Mouse (Mus musculus) mouse trophoblast stem cell (cell line): ENCODE measurements around the gene Map1s.

Experiments used
- in situ Hi-C, 2 experiments: fragments of 300-500 bp; cut with MseI, MboI; formaldehyde crosslinking; loops; 2 replicates in 1 of 2; 3 replicates in 1 of 2; pipeline ENCODE4 v1.15.1; 2025

Gene Map1s

GRCm38 (mm10) chr8:70905831-70906736, at the start of gene Map1s:
Gene Map1s (plus strand): TSS chr8:70905932.
- in situ Hi-C loops: no loop called here

GRCm38 (mm10) chr8:70856028-70856427, 49.7 kb upstream of the Map1s start:
- in situ Hi-C loops: no loop called here

DNA sequence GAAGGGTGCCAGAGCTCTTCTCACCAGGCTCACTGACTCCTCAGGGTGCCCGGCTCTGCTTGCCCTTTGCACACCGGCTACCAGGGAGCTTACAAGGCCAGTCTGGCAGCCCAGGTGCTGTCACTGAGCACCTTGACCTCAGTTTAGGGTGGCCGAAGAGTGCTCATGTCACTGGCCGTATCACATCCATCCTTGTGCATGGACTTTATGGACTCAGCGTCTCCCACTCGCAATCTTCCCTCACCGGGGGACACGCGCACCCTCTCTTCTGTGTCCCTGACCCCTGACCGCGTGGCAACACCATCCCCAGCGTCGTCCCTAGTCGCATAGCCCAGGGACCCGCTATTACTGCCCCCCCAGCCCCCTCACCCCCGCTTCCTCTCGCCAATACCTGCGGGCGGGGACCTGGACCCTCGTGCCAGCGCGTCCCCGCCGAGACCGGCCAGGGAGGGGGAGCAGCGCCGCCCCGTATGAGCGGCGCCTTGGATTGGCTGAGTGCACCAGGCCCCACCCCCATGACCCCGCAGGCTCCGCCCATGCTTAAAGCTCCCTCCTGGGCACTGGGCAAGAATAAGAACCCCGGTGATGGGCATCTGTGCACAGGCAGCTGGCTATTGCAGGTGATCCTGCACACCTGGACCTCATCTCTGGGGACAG, 49.1 kb upstream of the Map1s start:
- in situ Hi-C loops: no loop called here

DNA sequence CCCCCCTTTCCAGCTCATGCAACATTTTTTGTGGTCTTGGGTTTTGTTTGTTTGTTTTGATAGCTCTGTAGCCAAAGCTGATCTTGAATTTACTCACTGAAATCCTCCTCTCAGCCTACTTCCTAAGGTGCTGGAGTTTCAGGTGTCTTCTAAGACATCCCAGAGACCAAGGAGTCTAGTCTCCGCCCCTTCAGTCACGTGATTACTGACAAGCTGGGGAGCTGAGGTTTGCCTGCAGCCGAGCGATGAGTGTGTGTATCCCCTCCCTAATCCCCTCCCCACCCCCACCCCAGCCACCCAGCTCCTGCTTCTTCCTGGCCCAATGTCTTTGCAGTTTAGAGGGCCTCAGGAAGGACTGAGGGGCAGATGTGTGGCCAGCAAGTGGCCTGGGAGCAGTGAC, 48.2 kb upstream of the Map1s start:
- in situ Hi-C loops: no loop called here

- in situ Hi-C loops: no loop called here
Observed at GRCm38 (mm10) chr8:70862824-70863641, 42.7 kb upstream of the Map1s start, which contains the start of gene Kcnn1. Gene Kcnn1 (minus strand): TSS chr8:70863258.

DNA sequence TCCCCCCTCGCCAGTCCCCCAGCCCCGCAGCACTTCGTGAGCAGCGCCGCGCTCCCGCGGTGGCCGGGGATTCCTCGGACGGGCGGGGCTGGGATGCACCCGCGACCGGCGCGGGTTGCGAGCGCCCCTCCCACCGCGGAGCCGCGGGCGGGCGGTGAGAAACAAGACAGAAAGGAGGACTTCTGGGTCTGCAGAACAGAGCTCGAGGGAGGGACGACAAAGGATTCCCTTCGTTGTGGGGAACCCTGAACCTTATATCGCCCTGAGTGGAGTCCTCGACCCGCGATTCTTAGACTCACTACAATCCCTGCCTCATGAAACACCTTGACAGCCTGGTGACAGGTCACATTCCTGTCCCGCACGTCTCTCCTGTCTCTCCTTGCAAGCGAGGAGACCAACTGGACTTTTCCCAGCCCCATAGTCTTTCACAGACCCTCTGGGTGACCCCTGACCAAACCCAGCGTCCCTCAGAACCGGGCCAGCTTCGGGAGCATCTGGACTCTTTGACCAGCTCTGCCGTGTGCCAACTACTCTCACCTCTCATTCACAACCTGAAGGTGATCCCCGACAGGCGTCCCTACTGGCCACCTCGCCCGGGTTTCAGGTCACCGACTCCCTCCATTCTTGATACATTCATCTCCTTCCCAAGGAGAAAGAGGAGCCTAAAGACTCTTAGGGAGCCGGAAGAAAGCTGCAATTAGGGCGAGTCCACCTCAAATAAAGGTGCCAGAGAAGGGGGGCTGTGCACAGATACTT, 41.6 kb upstream of the Map1s start:
- in situ Hi-C loops: no loop called here

DNA sequence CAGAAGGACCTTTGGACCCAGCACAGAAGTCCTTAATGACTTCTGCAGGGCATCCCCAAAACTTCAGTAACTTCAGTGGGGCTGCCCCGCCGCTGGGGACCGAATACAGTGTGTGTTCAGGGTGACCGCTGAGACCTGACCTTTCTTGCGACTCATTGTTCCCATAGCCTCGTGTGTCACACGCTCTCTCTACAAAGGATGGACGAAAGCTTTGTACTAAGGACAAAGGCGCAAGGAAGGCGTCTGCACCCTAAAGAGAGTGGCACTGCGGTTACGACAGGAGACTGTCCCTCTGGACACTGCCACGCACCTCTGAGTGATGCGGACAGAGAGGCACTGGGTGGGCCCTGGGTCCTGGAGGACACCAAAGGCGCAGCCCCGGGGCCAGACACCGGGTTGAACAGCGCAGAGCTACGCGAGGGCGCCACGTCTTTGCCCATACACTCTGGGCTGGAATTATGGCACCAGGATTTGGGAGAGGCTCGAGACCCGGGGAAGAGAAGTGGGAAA, 41.0 kb upstream of the Map1s start:
- in situ Hi-C loops: no loop called here

- in situ Hi-C loops: no loop called here
Observed at GRCm38 (mm10) chr8:70865350-70866000, 40.3 kb upstream of the Map1s start.

DNA sequence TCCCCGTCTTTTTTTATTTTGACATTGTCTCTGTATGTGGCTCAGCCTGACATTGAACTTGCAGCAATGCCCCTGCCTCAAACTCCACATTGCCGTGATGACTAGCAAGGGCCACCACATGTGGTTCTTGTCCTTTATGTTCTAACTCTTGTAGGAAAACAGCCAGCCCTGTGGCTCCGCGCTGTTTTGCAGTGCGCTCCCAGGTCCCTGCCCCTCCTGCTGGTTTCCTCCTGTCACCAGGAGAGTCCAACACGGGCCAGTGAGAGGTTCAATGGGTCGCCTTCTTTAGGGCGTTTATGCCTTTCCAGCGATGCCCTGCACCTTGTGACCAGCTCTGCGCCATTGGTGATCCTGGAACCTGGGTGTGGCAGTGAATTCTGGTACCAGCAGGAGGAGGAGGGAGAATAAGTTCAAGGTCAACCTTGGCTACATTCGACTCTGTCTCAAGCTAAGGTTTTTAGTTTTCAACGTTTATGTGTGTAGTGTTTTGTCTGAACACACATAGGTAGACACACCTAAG, 39.7 kb upstream of the Map1s start:
- in situ Hi-C loops: no loop called here

GRCm38 (mm10) chr8:70866566-70866965, 39.2 kb upstream of the Map1s start:
- in situ Hi-C loops: no loop called here

GRCm38 (mm10) chr8:70868559-70869198, 37.1 kb upstream of the Map1s start:
- in situ Hi-C loops: no loop called here

- in situ Hi-C loops: no loop called here
Observed at GRCm38 (mm10) chr8:70869199-70869571, 36.5 kb upstream of the Map1s start.

GRCm38 (mm10) chr8:70869601-70870041, 36.1 kb upstream of the Map1s start:
- in situ Hi-C loops: no loop called here

DNA sequence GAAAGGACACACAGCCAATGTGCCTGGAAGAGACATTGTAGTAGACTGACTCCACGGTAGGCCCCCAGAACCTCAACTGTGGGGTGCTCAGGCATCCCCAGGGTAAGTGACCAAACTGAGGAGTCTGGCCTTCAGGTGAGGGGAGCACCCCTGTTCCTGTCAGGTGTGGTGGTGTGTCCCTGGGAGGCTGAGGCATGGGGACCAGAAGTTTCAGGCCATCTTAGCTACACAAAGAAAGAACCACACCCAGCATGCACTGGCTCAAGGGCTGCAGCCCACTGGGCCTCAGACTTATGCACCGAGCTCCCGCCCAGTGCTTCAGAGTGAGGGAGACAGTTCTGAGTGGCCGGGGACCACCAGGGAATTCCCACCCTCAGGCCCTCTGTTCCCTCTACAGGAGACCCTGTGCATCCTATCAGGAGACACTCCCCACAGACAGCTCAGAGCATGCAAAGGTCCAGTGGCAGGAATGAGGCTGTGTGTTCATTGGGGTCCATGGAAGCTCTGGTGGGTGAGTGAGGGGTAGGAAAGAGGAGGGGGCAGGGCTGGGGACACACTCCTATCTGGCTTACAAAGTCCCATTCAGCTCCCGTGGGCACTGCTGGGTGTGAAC, 34.4 kb upstream of the Map1s start:
- in situ Hi-C loops: no loop called here

GRCm38 (mm10) chr8:70872643-70873363, 32.9 kb upstream of the Map1s start:
- in situ Hi-C loops: no loop called here

- in situ Hi-C loops: no loop called here
Observed at GRCm38 (mm10) chr8:70873364-70873985, 32.3 kb upstream of the Map1s start, which contains the start of gene Ccdc124. Gene Ccdc124 (minus strand): TSS chr8:70873935.

- in situ Hi-C loops: no loop called here
Observed at GRCm38 (mm10) chr8:70874441-70874840, 31.3 kb upstream of the Map1s start.

DNA sequence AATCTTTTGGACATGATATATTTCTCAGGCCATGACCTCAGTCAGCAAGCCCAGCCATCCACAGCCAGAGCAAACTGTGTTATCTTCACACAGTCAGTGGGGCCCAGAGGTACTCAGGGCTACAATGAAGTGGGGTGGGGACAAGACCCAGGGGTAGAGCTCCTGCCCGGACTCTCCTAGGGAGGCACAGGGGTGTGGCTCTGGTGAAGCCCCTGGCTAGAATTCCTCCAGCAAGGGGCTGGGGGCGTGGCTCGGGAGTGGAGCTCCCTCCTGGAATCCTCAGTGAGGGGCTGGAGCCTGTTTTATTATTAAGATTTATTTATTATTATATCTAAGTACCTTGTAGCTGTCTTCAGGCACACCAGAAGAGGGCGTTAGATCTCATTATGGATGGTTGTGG, 29.4 kb upstream of the Map1s start:
- in situ Hi-C loops: no loop called here
